Mouse (Mus musculus): Measurements from ENCODE around the gene Gm45837.
A peak's percentile ranks its signal among the peaks of the same experiment; 100 is the strongest.

Gm45837 gene

DNA sequence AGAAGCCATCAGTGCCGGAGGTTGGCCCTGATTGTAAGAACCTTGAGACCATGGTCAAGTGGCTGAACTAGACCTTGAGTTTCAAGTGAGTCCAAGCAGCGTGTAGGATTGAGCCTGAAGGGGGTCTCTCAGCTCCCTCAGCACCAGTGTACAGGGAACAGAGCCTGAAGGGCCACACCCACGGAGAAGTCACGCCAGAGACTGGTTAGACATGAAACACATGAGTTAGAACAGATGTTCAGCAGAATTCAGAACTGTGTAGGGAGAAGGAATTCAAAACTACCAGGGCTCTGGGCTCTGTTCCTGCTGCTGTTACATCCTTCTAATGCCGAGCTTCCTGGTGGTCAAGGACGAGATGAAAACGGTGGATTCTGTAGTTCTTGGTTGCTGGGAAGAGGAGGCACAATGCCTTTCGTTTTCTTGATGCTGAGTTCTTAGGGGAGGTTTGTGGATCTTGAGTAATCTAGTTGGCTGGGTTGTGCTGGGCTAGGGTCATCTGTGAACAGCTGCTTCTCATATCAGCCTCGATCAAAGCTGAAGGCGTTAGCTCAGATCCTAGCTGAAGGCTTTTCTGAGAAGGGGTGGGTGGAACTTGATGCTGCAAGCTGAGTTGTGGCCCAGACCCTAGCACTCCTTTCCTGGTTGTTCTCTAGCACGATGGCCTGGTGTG lies at the start of gene Gm45837:
Gene Gm45837 (plus strand): TSS at position 620 of the 670 bp plus-strand sequence.
- DNase-seq (ENCODE audit: low spot score), result no peak

DNA sequence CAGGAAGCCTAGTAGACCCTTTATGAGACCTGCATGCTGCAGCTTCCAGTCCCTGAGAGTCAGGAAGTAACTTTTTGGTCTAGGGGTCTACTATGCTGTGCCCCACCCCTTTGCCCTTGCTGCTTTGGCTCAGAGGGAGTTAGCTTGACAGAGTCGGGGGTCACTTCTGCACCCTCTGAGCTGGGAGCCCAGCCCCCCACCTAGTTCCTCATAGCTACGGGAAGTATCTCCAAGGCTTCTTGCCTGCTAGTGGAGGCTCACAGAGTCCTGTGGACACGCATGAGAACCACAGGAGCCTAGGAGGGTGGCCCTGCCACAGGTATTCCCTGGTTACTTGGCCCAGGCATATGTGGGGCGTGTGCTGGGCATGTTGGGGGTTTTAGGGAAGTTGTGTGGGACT lies 49.7 kb upstream of the Gm45837 start:
- DNase-seq (ENCODE audit: low spot score), result no peak

DNA sequence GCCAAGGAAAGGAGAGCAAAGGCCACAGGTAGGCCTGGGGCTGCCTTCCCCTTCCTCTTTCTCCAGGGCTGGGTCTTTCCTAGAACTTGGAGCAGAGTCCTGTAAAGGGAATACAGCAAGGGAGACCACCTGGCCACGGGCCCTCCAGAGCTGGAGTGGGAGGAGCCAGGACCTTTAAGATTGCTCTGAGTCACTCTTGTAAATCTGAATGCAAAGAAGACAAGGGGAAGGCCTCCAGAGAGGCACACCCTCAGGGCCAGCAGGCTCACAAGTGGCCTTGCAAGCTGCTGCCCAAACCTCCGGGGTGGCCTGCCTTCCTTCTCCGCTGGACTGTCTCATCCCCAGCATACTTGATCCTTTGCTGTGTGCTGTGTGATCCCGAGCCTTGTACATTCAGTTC lies 48.9 kb upstream of the Gm45837 start:
- DNase-seq (ENCODE audit: low spot score), result no peak

DNA sequence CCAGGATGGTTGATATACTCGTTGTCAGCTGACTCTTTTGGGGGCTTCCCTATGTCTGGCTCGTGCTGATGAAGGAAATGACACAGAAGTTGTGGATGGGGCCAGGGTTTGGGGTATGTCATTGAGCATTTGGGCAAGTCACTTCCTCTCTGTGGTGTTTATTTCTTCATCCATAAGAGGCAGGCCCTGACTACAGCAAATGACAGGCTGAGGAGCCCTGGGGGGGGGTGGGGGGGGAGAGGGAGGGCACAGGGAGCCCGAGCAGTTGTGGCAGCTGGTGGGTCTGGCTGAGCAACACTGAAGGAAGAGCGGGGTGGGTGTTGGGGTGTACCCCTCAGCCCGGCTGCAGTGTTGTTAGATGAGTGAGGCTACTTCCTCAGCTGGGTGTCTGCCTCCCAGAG lies 47.9 kb upstream of the Gm45837 start:
- no peak for DNase-seq (ENCODE audit: low spot score)

DNA sequence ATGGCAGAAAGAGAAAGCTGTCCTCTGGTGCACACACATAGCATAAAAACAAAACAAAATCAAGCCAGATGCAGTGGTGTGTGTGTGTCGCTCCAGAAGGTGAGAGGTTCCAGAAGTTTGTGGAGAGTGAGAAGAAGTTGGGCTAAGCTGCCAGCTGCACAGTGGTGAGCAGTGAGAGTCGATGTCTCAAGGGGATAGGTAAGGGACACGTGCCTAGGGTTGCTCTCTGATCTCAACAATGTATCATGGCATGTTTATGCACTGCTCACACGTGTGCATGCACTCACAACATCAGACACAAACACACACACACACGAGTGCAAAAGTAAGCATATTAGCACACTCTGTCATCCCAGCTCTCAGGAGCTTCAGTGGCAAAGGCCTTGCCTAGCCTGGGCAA lies 46.8 kb upstream of the Gm45837 start:
- no peak for DNase-seq (ENCODE audit: low spot score)

DNA sequence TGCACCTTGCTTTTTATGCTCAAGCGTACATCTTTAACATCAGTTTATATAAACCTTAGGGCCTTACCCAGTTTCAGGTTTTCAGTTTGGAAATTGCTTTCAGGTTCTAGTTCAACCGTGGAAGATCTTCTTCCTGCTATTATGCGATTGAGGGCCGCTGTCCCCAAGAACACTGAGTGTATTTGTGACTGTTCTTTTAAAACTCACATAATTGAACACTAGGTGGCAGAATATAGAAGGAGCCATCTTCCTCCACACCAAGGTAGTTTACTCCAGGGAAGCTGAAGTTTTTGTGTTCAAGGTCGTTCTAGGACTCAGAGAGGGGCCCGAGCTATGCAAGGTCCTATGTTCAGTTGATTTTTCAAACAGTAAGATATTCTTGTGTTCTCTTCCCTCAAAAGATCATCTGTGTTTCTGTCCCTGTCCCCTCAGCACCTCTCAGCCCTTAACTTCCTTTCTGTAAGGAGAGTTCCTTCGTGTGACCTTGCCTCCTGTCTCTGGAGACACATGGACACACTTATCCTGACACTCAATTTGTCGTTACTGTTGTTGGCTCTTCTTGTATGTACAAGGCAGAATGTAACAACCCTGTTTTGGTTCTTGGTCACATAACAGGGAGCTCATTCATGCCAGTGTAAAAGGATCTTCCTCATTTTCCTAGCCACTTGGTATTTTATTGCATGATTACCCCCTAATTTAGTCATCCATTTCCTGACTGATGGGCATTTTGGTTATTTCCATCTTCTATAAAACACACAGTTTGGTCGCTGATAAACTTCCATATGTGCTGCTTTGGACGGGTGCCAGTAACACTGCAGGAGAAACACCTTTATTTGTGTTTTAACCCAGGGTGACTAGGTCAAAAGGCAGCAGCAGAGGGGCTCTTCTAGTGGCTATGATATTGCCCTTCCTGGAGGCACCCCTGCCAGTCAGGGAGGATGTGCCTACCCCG lies 42.5 kb upstream of the Gm45837 start:
- DNase-seq (ENCODE audit: low spot score), result peak; percentile 41

DNA sequence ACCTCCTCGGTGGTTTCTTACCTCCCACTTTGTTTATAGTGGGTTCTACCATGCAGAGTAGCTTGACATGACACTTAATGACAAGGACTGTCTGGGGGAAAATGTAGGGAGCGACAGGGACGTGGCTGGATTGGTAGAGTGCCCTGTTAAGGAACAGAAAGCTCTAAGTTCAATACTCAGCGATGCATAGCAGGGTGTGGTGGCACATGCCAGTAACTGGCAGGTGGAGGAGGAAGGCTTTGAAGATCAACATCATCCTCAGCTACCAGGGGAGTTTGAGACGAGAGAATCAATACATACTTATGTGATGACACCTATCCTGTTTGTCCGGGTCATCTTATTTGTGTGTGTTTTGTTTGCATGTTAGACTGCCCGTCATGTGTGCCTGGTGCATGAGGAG lies 41.0 kb upstream of the Gm45837 start:
- DNase-seq (ENCODE audit: low spot score), result no peak

DNA sequence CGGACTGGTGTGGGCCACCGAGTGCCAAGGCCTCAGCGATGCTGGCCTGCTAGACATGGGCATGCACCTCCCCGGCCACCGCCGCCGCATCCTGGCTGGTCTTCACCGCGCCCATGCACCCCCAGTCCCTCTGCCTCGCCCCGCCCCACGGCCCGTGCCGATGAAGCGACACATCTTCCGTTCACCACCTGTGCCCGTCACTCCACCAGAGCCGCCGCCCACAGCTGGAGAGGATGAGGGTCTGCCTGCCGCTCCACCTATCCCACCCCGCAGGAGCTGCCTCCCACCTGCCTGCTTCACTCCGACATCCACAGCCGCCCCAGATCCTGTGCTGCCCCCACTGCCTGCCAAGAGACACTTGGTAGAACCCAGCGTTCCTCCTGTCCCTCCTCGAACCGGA lies 37.6 kb upstream of the Gm45837 start:
- DNase-seq (ENCODE audit: low spot score), result no peak

DNA sequence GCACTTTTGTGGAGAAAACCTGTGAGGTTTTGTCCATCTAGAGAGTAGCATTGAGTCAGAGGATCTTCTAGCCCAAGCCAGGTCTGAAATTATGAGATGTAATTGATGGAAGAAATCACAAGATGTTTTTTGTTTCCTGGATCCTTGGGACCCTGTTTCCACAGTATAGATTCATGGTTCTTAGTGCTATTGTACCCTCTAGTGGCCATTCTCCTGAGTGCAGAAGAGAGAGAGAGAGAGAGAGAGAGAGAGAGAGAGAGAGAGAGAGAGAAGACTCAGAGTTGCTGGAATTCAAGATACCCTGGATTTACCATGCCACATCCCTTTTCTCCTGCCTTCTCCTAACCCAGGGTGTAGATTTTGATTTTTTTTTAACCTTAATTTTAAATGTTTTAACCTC lies 36.5 kb upstream of the Gm45837 start:
- DNase-seq (ENCODE audit: low spot score), result peak; percentile 84

DNA sequence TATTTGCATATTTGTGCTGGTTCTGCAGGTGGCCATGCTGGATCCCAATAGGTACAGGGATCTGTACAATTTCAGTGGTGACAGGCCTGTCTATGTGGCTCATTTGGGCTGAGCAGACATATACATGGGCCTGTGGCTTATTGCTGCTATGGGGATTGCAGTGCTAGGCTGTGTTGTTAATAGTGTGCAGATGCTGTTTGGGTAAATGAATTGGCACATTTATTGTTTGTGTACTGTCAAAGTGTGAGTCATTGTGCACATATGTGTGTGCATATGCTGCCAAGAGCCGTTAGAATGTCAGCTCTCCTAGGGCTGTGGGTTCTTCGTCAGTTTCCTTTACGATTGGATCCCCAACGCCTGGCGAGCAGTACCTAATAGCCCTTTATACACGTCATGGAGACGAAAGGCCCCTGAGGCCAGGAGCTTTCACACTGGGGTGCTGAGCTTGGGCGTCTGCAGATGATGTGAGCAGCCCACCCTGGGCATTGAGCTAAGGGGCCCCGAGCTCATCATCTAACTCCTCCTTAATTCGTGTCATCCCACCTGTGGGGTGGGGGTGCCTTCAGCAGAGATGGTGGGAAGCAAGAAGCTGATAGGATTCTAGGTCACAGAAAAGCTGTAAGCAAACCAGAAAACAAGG lies 33.9 kb upstream of the Gm45837 start:
- no peak for DNase-seq (ENCODE audit: low spot score)

DNA sequence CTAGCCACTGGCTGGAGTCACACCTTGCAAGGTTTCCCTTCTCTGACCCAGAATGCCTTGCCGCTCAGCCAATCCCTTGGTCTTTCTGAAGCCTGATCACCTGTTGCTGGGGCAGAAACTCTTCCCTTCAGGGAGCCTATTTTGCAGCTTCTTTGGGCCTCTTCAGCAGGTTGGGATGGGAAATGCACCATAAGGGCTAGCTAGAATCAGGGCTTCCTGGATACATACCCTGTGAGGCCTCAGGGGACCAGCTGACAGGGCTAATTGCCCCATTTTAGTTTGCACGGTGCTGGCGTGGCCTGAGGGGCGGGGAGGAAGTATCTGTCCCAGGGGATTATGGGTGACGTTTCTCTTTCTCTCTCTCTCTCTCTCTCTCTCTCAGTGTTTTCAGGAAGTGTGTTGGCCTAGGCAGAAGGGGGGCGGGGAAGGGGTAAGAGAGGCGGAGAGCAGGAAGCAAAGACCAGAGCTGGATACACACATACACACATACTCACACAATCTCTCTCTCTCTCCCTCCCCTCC lies 32.9 kb upstream of the Gm45837 start:
- DNase-seq (ENCODE audit: low spot score), result peak; percentile 81

DNA sequence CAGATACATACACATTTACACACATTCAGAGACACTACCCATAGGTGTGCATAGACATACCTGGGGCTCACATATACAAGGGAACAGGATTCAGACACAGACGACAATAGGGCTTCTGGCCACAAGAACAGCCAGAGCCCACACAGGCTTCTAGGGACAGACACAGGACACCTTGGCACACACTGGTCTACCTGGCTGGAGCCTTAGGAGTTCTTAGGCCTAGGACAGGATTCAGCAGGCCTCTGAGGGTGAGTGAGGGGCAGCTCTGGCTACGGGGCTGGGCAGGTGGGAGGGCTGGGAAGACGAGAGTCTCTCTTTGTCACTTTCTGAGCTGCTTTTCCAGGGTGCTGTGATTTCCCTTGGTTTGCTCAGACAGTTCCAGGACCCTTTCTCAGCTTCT lies 32.4 kb upstream of the Gm45837 start:
- DNase-seq (ENCODE audit: low spot score), result no peak

DNA sequence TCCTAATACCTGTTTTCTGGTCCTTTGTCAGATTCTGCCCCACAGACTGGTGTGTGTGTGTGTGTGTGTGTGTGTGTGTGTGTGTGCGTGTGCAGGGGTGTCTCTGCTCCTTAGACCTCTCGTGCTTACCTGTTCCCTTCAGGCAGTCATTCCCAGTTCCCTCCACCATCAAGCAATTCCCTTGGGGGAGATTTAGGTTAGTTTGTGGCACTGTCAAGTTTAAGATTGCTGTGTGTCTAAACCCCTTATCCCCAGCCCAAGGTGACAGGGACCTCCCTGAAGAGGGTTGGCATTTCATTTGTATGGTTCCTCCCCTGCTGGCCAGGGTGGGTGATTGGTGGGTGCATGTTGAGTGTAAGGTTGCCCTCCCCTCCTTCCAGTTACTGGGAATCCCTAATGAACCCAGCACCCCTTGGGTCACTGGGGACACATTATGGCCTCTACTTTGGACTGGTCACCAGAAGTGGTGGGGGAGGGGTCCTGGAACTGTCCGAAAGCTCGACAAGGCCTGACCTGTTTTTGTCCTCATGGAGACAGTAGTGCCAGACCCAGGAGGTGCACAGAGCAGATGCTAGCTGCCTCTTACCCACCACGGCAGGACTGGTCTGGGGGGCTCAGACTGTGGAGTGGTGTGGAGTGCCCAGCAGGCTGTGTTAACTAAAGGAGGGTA lies 31.8 kb upstream of the Gm45837 start:
- DNase-seq (ENCODE audit: low spot score), result peak; percentile 38

DNA sequence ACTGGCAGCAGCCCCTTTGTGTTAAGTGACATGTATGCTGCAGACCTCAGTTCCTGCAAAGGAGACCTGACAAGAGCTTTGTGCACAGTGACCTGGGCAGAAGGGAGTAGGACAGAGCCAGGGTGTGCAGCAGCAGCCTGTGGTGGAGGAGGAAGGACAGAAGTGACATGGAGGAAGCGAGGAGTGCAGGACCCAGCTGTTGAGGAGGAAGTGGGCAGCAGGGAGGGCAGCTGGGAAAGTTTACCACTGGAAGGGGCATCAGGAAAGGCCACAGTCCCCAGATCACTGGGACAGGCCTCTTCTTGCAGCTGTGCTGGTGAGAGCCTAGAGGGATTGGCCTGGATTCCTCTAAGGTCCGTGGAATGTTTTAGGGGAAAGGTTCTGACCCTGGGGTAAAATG lies 31.0 kb upstream of the Gm45837 start:
- no peak for DNase-seq (ENCODE audit: low spot score)

DNA sequence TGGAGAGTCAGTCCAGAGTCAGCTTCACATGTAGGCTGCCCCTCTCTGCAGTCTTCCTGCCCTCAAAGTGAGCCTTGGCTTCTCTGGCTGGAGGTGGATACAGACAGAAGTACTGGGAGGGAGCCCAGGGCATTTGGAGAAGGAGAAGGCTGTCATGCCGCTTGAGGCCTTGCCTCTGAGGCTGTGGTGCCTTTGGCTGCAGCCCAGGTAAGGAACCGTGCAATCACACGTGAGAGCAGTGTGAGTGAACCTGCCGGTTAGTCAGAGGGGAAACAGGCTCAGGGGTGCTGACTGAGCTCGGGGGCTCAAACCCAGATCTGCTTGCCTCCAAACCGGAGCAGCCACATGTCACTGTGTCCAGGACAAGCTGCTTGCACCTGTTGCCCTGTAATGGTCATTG lies 29.2 kb upstream of the Gm45837 start:
- DNase-seq (ENCODE audit: low spot score), result no peak

DNA sequence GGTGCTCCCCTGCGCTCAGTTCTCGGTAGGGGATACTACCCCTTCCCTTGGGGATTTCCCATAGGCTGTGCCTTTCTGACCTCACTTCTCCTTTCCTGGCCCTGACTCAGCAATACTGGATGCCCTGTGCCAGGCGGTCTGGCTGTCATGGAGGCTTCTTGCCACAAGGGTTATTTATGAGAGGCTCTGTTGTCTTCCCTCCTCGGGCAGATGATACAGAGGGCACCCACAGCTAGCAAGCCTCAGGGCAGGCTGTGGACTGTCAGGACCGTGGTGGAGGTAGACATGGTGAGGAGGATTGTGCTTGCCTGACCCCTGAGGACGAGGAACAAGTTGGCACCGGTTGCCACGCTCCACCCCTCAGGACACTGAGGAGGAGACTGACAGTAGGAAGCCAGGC lies 28.3 kb upstream of the Gm45837 start:
- DNase-seq (ENCODE audit: low spot score), result no peak

DNA sequence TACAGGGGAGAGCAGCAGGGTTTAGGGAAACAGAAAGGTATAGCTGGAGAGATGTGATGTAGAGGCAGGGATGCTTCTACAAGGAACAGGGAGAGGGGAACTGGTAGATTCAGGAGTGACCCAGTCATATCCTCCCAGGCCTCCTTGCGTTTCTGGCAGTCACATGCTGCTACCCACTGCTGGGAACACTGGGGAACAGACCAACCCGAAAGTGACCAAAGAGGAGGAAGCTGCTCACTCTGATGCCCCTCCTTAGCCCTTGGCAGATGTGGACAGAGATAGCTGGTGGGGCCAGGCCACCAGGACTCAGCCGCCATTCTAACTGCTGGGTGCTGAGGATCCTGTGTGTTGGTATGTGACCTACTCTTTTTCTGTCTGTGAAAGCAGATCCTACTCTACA lies 26.9 kb upstream of the Gm45837 start:
- DNase-seq (ENCODE audit: low spot score), result no peak

DNA sequence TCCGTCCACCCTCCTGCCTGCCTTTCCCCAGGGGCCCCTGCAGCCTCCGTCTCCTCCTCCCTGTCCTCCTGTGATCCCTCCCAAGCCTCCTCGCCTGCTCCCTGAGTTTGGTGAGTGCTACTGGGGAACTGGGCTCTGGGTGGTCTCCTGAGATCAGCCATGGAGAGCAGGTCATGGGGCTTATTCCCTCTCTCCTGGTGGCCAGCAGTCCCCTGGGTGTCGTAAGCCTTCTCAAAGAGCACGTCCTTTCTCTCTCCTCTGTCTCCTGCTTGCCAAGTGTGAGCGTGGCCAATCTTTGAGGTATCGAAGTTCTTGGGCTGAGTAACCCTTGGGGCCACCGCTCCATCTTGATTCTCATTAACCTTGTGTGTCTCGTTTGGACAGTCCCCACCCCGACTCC lies 25.8 kb upstream of the Gm45837 start:
- DNase-seq (ENCODE audit: low spot score), result no peak

DNA sequence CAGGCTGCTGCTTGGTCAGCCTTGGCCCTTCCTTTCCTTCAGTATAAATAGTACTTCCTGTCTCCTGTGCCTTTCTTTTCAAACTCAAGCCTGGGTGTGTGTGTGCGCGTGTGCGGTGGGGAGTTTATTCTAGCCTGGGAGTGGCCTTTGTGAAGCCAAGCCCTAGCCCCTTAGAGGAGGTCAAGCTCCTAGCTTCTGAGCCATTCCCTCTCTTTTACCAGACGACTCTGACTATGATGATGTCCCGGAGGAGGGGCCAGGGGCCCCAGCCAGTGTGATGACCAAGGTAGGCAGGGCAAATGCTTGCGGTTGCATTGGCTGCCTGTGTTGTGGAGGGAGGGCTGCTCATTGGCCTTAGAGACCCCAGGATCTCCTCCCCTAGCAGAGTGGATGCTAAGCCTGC lies 25.4 kb upstream of the Gm45837 start:
- no peak for DNase-seq (ENCODE audit: low spot score)

DNA sequence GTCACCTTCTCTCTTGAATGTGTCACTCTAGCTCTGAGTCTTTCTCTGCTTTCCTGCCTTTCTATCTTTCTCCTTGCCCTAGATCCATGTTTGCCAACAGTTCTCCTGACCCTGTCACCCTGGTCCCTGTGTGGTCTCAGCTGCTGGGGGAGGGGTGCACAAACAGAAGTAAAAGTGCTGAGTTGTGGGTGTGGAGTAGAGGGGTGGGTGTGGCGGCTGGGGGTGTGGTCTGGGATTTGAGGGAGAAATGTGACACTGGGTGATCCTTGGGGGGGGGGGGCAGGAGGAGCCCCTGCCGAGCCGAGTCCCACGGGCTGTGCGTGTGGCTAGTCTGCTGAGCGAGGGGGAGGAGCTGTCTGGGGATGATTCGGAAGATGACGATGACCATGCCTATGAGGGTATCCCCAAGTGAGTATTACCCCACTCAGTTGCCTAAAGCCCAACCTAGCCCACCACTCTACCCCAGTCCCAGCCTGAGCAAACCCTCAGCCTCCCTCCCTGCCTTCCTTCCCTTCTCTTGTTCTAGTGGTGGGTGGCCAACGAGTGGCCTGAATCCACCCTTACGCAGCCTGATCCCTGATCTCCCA lies 24.7 kb upstream of the Gm45837 start:
- no peak for DNase-seq (ENCODE audit: low spot score)

DNA sequence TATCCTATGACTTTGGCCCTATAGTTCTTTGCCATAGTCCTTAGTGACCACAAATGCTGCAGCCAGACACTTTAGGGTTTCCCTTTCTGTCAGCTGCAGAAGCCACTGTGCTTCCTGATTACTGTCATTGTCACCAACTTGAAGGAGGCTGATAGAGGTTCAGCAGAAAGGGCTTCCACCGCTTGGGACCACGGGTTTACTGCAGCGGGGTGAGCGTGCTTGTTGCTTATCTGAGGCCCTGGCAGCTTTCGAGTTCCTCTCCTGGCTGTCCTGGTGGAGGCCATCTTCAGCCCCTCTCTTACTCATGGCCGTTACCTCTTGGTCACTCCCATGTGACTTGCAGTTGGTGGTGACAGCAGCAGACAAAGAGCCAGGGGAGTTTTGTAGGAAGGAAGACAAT lies 21.4 kb upstream of the Gm45837 start:
- no peak for DNase-seq (ENCODE audit: low spot score)

All from retina, embryonic 14.5 days (tissue).